In genomic region chr7:126581661-126582060, GRCm38 (mm10) we compare ENCODE assay signal across 22 mouse cellular contexts. TPM values are rescaled to one million over a fixed set of nuclear protein-coding genes. Genes with fewer than 3 reads are reported as not detected.
DNase-seq lines count a peak whose midpoint lies in the region; ATAC-seq lines count a peak whose summit lies in the region.
"Had no signal": no experiment of that assay in that cellular context is flagged by ENCODE, and none has a peak within 500 bp of the region (broad histone marks: within the 10 kb centered on the region; RNA-seq: fewer than 3 reads in every experiment).

No protein-coding gene starts in this region.

- H3K4me1 ChIP-seq in forebrain, embryonic 12.5 days = peaks cover 15% of the 10 kb centered on the region; the same call in 1 of the 2 replicates
- no peaks in the 10 kb centered on the region for H3K4me1 ChIP-seq in forebrain, embryonic 11.5 days (replicated peaks; ENCODE audit: control insufficient read depth, insufficient read depth, low read length)
- peaks cover 10% of the 10 kb centered on the region; the same call in 1 of the 2 replicates for H3K4me1 ChIP-seq in midbrain, embryonic 14.5 days (ENCODE audit: control insufficient read depth, insufficient read depth, low read length)
- H3K4me1 ChIP-seq in midbrain, embryonic 13.5 days (replicated peaks) = peaks cover 14% of the 10 kb centered on the region
- H3K4me1 ChIP-seq in hindbrain, embryonic 14.5 days (replicated peaks; ENCODE audit: control insufficient read depth, insufficient read depth, low read length) = peaks cover 15% of the 10 kb centered on the region; the same call in 1 of the 2 replicates
- H3K4me1 ChIP-seq in limb, embryonic 12.5 days (replicated peaks) = peaks cover 6% of the 10 kb centered on the region; the same call in 1 of the 2 replicates

- peaks cover 15% of the 10 kb centered on the region; the same call in 1 of the 2 replicates for H3K36me3 ChIP-seq in forebrain, embryonic 12.5 days (replicated peaks)
- H3K36me3 ChIP-seq in forebrain, embryonic 11.5 days (ENCODE audit: control insufficient read depth, insufficient read depth, low read length) = no peaks in the 10 kb centered on the region
- H3K36me3 ChIP-seq in midbrain, embryonic 14.5 days (ENCODE audit: control insufficient read depth, insufficient read depth, low read length) = peaks cover 17% of the 10 kb centered on the region
- peaks cover 19% of the 10 kb centered on the region for H3K36me3 ChIP-seq in midbrain, embryonic 13.5 days
- peaks cover 15% of the 10 kb centered on the region; the same call in 1 of the 2 replicates for H3K36me3 ChIP-seq in hindbrain, embryonic 14.5 days (replicated peaks; ENCODE audit: control insufficient read depth, insufficient read depth)
- H3K36me3 ChIP-seq in limb, embryonic 12.5 days = peaks cover 22% of the 10 kb centered on the region

- H3K27me3 ChIP-seq in forebrain, embryonic 12.5 days = peaks cover 27% of the 10 kb centered on the region
- peaks cover 4% of the 10 kb centered on the region for H3K27me3 ChIP-seq in forebrain, embryonic 11.5 days (ENCODE audit: control insufficient read depth, insufficient read depth, low read length)
- H3K27me3 ChIP-seq in midbrain, embryonic 14.5 days (ENCODE audit: control insufficient read depth, insufficient read depth, low read length) = no peaks in the 10 kb centered on the region
- H3K27me3 ChIP-seq in midbrain, embryonic 13.5 days = peaks cover 24% of the 10 kb centered on the region
- peaks cover 6% of the 10 kb centered on the region; the same call in 1 of the 2 replicates for H3K27me3 ChIP-seq in hindbrain, embryonic 14.5 days (ENCODE audit: control insufficient read depth, insufficient read depth, low read length)
- peaks cover 21% of the 10 kb centered on the region for H3K27me3 ChIP-seq in limb, embryonic 12.5 days
- H3K27me3 ChIP-seq: CH12.LX had no signal

- no peak overlapping the region for H3K27ac ChIP-seq in forebrain, embryonic 12.5 days
- no peak overlapping the region for H3K27ac ChIP-seq in forebrain, embryonic 11.5 days (ENCODE audit: low read depth, low read length)
- no peak overlapping the region for H3K27ac ChIP-seq in midbrain, embryonic 14.5 days (replicated peaks; ENCODE audit: low read depth, low read length)
- H3K27ac ChIP-seq in midbrain, embryonic 13.5 days = no peak overlapping the region
- H3K27ac ChIP-seq in hindbrain, embryonic 14.5 days = no peak overlapping the region
- no peak overlapping the region for H3K27ac ChIP-seq in limb, embryonic 12.5 days
- H3K27ac ChIP-seq: embryonic facial prominence, embryonic 15.5 days; forebrain, embryonic 10.5 days; limb, embryonic 15.5 days; midbrain, embryonic 12.5 days had no signal

- WGBS in forebrain, embryonic 12.5 days = 89% methylated on average over 6 of the region's 6 CpGs
- 90% methylated on average over 6 of the region's 6 CpGs for WGBS in forebrain, embryonic 11.5 days
- 89% methylated on average over 6 of the region's 6 CpGs for WGBS in midbrain, embryonic 14.5 days
- WGBS in midbrain, embryonic 13.5 days = 92% methylated on average over 6 of the region's 6 CpGs
- WGBS in hindbrain, embryonic 14.5 days = 90% methylated on average over 6 of the region's 6 CpGs
- WGBS in limb, embryonic 12.5 days = 86% methylated on average over 6 of the region's 6 CpGs

- no peak overlapping the region for H3K4me3 ChIP-seq in forebrain, embryonic 12.5 days (replicated peaks)
- H3K4me3 ChIP-seq in forebrain, embryonic 11.5 days (ENCODE audit: low read depth, low read length) = no peak overlapping the region
- no peak overlapping the region for H3K4me3 ChIP-seq in midbrain, embryonic 14.5 days (replicated peaks; ENCODE audit: low read depth, low read length)
- no peak overlapping the region; the same call in 1 of the 2 replicates for H3K4me3 ChIP-seq in midbrain, embryonic 13.5 days (replicated peaks)
- no peak overlapping the region for H3K4me3 ChIP-seq in hindbrain, embryonic 14.5 days (replicated peaks; ENCODE audit: low read length)
- H3K4me3 ChIP-seq in limb, embryonic 12.5 days (replicated peaks) = no peak overlapping the region
- H3K4me3 ChIP-seq: midbrain, embryonic 12.5 days had no signal

- no peaks in the 10 kb centered on the region for H3K9me3 ChIP-seq in forebrain, embryonic 12.5 days
- no peaks in the 10 kb centered on the region for H3K9me3 ChIP-seq in forebrain, embryonic 11.5 days (ENCODE audit: control insufficient read depth, low read length)
- H3K9me3 ChIP-seq in midbrain, embryonic 14.5 days (ENCODE audit: control insufficient read depth, low read length) = no peaks in the 10 kb centered on the region
- H3K9me3 ChIP-seq in midbrain, embryonic 13.5 days = no peaks in the 10 kb centered on the region
- H3K9me3 ChIP-seq in hindbrain, embryonic 14.5 days (ENCODE audit: control insufficient read depth, low read length) = no peaks in the 10 kb centered on the region
- no peaks in the 10 kb centered on the region for H3K9me3 ChIP-seq in limb, embryonic 12.5 days
- H3K9me3 ChIP-seq: embryonic facial prominence, embryonic 15.5 days; forebrain, embryonic 10.5 days; limb, embryonic 15.5 days; midbrain, embryonic 12.5 days had no signal

- no peak for ATAC-seq in forebrain, embryonic 12.5 days (ENCODE audit: low FRiP score)
- no peak for ATAC-seq in forebrain, embryonic 11.5 days (replicated peaks; ENCODE audit: low FRiP score)
- ATAC-seq in midbrain, embryonic 14.5 days (ENCODE audit: low FRiP score, low TSS enrichment) = no peak
- no peak for ATAC-seq in midbrain, embryonic 13.5 days
- ATAC-seq in hindbrain, embryonic 14.5 days (ENCODE audit: low FRiP score) = no peak
- ATAC-seq in limb, embryonic 12.5 days (ENCODE audit: insufficient number of reproducible peaks, insufficient read depth, low FRiP score, low TSS enrichment, low read depth) = no peak

- no peak overlapping the region for H3K9ac ChIP-seq in forebrain, embryonic 12.5 days
- H3K9ac ChIP-seq in forebrain, embryonic 11.5 days (ENCODE audit: low read length) = no peak overlapping the region
- H3K9ac ChIP-seq in midbrain, embryonic 14.5 days (replicated peaks; ENCODE audit: low read length) = no peak overlapping the region
- no peak overlapping the region; the same call in 1 of the 2 replicates for H3K9ac ChIP-seq in midbrain, embryonic 13.5 days (replicated peaks)
- H3K9ac ChIP-seq in hindbrain, embryonic 14.5 days = no peak overlapping the region
- H3K9ac ChIP-seq in limb, embryonic 12.5 days (replicated peaks) = no peak overlapping the region
- H3K9ac ChIP-seq: embryonic facial prominence, embryonic 15.5 days; limb, embryonic 15.5 days; lung, embryonic 14.5 days; midbrain, embryonic 12.5 days had no signal

- DNase-seq in forebrain, embryonic 11.5 days (ENCODE audit: low spot score) = no peak
- no peak for DNase-seq in midbrain, embryonic 14.5 days
- no peak for DNase-seq in hindbrain, embryonic 14.5 days (ENCODE audit: low spot score)
- no peak for DNase-seq in embryo, embryonic 10 days (ENCODE audit: low spot score)
- no peak for DNase-seq in ovary, postnatal 36 days (ENCODE audit: low spot score)
- DNase-seq: adrenal gland, postnatal 10 days; cerebellum, adult 18-20 months; heart, postnatal 36 days; kidney, adult 18-20 months; kidney, postnatal 14 days; layer of hippocampus, adult 9-11 months; lung, embryonic 14.5 days; lung, postnatal 4 days had no signal

- H3K4me2 ChIP-seq in forebrain, embryonic 12.5 days = 0 out of 2 replicates have a peak overlapping the region, but pooled peaks have one; percentile 13
- H3K4me2 ChIP-seq in forebrain, embryonic 11.5 days (ENCODE audit: low read depth, low read length, severe bottlenecking) = no peak overlapping the region
- H3K4me2 ChIP-seq in midbrain, embryonic 14.5 days (ENCODE audit: low read length) = peak overlapping the region; percentile 89
- no peak overlapping the region; the same call in 1 of the 2 replicates for H3K4me2 ChIP-seq in midbrain, embryonic 13.5 days (replicated peaks)
- peak overlapping the region; percentile 89 for H3K4me2 ChIP-seq in hindbrain, embryonic 14.5 days (replicated peaks)
- peak overlapping the region; percentile 33 for H3K4me2 ChIP-seq in limb, embryonic 12.5 days

RNA-seq across cellular contexts. Expression of gene Apobr, which starts 3.1 kb away (rescaled TPM):
- polyA plus RNA-seq in forebrain, embryonic 12.5 days (2016; fragmentation: Nextera tagmentation; extraction: Ambion mirVana) = 0.31 and 0.52 TPM in 2 replicates
- 0.69 and 0.77 TPM in 2 replicates for polyA plus RNA-seq in forebrain, embryonic 11.5 days (2014; fragmentation: Nextera tagmentation; extraction: Ambion mirVana)
- 0.28 and 0.55 TPM in 2 replicates for polyA plus RNA-seq in midbrain, embryonic 14.5 days (2014; fragmentation: Nextera tagmentation; extraction: Ambion mirVana)
- polyA plus RNA-seq in midbrain, embryonic 13.5 days (2015; fragmentation: Nextera tagmentation; extraction: Ambion mirVana) = 0.21 and 0.69 TPM in 2 replicates
- polyA plus RNA-seq in hindbrain, embryonic 14.5 days (2014; fragmentation: Nextera tagmentation; extraction: Ambion mirVana) = 0.26 and 0.36 TPM in 2 replicates
- 0.56 and 0.90 TPM in 2 replicates for polyA plus RNA-seq in limb, embryonic 12.5 days (2016; fragmentation: Nextera tagmentation; extraction: Ambion mirVana)

RNA-seq across cellular contexts. Expression of gene Cln3, which starts 4.0 kb away (rescaled TPM):
- polyA plus RNA-seq in forebrain, embryonic 12.5 days (2016; fragmentation: Nextera tagmentation; extraction: Ambion mirVana) = 27.5 and 32.7 TPM in 2 replicates
- 22.8 and 23.0 TPM in 2 replicates for polyA plus RNA-seq in forebrain, embryonic 11.5 days (2014; fragmentation: Nextera tagmentation; extraction: Ambion mirVana)
- 26.5 and 27.7 TPM in 2 replicates for polyA plus RNA-seq in midbrain, embryonic 14.5 days (2014; fragmentation: Nextera tagmentation; extraction: Ambion mirVana)
- 27.7 and 28.8 TPM in 2 replicates for polyA plus RNA-seq in midbrain, embryonic 13.5 days (2015; fragmentation: Nextera tagmentation; extraction: Ambion mirVana)
- 24.7 and 24.8 TPM in 2 replicates for polyA plus RNA-seq in hindbrain, embryonic 14.5 days (2014; fragmentation: Nextera tagmentation; extraction: Ambion mirVana)
- polyA plus RNA-seq in limb, embryonic 12.5 days (2016; fragmentation: Nextera tagmentation; extraction: Ambion mirVana) = 34.0 TPM in 2 replicates

RNA-seq across cellular contexts. Expression of gene Il27, which starts 13.1 kb away (rescaled TPM):
- not detected in 2 replicates for polyA plus RNA-seq in forebrain, embryonic 12.5 days (2016; fragmentation: Nextera tagmentation; extraction: Ambion mirVana)
- polyA plus RNA-seq in forebrain, embryonic 11.5 days (2014; fragmentation: Nextera tagmentation; extraction: Ambion mirVana) = not detected in 2 replicates
- polyA plus RNA-seq in midbrain, embryonic 14.5 days (2014; fragmentation: Nextera tagmentation; extraction: Ambion mirVana) = not detected in 2 replicates
- not detected in 2 replicates for polyA plus RNA-seq in midbrain, embryonic 13.5 days (2015; fragmentation: Nextera tagmentation; extraction: Ambion mirVana)
- polyA plus RNA-seq in hindbrain, embryonic 14.5 days (2014; fragmentation: Nextera tagmentation; extraction: Ambion mirVana) = not detected in 2 replicates
- polyA plus RNA-seq in limb, embryonic 12.5 days (2016; fragmentation: Nextera tagmentation; extraction: Ambion mirVana) = not detected in 2 replicates
- polyA plus RNA-seq: embryonic facial prominence, embryonic 15.5 days; forebrain, embryonic 10.5 days; heart, embryonic 11.5 days; limb, embryonic 15.5 days; lung, embryonic 14.5 days; midbrain, embryonic 12.5 days had no signal

RNA-seq across cellular contexts. Expression of gene Eif3c, which starts 15.4 kb away (rescaled TPM):
- polyA plus RNA-seq in forebrain, embryonic 12.5 days (2016; fragmentation: Nextera tagmentation; extraction: Ambion mirVana) = 213 and 225 TPM in 2 replicates
- polyA plus RNA-seq in forebrain, embryonic 11.5 days (2014; fragmentation: Nextera tagmentation; extraction: Ambion mirVana) = 175 and 184 TPM in 2 replicates
- polyA plus RNA-seq in midbrain, embryonic 14.5 days (2014; fragmentation: Nextera tagmentation; extraction: Ambion mirVana) = 171 and 174 TPM in 2 replicates
- polyA plus RNA-seq in midbrain, embryonic 13.5 days (2015; fragmentation: Nextera tagmentation; extraction: Ambion mirVana) = 207 and 213 TPM in 2 replicates
- 162 and 165 TPM in 2 replicates for polyA plus RNA-seq in hindbrain, embryonic 14.5 days (2014; fragmentation: Nextera tagmentation; extraction: Ambion mirVana)
- polyA plus RNA-seq in limb, embryonic 12.5 days (2016; fragmentation: Nextera tagmentation; extraction: Ambion mirVana) = 202 and 205 TPM in 2 replicates

RNA-seq across cellular contexts. Expression of gene Nupr1, which starts 49.0 kb away (rescaled TPM):
- polyA plus RNA-seq in forebrain, embryonic 12.5 days (2016; fragmentation: Nextera tagmentation; extraction: Ambion mirVana) = 3.1 and 3.8 TPM in 2 replicates
- polyA plus RNA-seq in forebrain, embryonic 11.5 days (2014; fragmentation: Nextera tagmentation; extraction: Ambion mirVana) = 1.6 and 3.2 TPM in 2 replicates
- polyA plus RNA-seq in midbrain, embryonic 14.5 days (2014; fragmentation: Nextera tagmentation; extraction: Ambion mirVana) = 0.84 and 5.8 TPM in 2 replicates
- polyA plus RNA-seq in midbrain, embryonic 13.5 days (2015; fragmentation: Nextera tagmentation; extraction: Ambion mirVana) = 4.8 and 7.6 TPM in 2 replicates
- 11.4 and 12.4 TPM in 2 replicates for polyA plus RNA-seq in hindbrain, embryonic 14.5 days (2014; fragmentation: Nextera tagmentation; extraction: Ambion mirVana)
- polyA plus RNA-seq in limb, embryonic 12.5 days (2016; fragmentation: Nextera tagmentation; extraction: Ambion mirVana) = 0.28 TPM in 1 of 2 replicates, not detected in the other

Comparison
In these comparisons a context has a peak if more than half of its experiments do, and no peak if none do; other contexts are left out.
1. H3K4me2 ChIP-seq: peak in forebrain, embryonic 12.5 days (single experiment), midbrain, embryonic 14.5 days (single experiment), hindbrain, embryonic 14.5 days (single experiment) and limb, embryonic 12.5 days (single experiment); none in forebrain, embryonic 11.5 days (single experiment) and midbrain, embryonic 13.5 days (single experiment).